Mouse (Mus musculus) kidney, adult 18-20 months (tissue): ENCODE measurements around the gene Gm20696.

Experiments
- DNase-seq: peaks from one replicate; pipeline ENCODE4 v3.0.0; 2021

The Gm20696 gene

DNA sequence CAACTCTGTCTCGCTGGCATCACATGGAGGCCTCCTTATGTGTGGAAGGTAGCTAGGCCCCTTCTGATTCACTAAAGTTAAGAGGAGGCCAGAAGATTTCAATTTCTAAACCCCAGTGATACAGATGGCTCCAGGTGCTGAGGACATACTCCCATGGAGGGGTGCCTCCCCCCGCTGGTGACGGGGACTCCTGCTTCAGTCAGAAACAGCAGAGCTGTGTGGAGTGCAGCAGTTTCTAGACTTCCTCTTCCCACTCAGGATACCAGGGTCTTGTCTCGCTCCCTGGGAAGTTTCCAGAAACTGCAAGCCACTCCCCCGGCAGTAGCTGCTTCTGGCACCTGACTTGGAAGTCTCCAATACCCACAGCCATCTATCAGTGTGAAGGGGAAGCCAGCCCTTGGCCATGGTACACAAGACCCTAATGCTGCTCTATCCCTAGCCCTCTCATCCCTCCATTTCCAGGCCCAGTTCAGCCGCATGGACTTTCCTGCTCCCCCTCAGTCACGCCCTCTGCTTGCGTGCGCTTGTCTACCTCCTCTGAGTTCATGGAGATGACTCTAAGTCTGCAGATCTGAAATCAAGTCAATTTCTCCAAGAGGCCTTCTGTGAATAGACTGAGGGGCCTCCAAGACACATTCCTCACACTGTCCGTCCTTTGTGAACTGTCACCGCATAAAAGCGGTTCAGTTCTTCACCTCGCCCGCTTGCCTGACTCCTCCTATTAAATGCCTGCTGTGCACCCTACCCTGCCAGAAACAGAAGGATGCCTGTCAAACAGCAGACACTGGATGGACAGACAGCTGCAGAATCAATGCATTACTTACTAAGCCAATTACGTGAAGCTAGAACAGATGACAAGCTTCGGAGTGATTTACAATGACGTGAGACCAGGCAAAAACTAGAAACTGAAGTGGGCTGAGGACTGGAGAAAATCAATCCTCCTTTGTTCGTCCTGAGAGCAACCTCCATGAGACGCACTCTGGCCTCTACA lies 346.9 kb downstream of the Gm20696 start:
- DNase-seq: no peak

DNA sequence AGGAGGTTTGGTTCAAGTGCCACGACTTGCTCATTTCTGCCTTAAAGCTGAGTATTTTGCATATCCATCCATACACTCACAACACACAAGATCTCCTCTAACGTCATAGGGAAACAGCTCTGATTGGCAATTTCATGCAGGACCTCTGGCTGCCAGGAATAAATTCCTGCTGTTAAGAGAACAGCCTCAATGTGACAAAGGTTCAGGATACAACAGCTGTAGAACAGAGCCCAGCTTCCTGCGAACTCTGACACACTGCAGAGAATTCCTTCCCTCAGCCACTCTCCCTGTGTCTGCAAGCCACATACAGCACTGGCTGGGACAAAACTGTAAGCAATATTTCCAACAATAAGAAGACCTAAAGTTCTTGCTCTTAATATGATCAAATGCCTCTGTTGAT lies 351.9 kb downstream of the Gm20696 start:
- no peak for DNase-seq

DNA sequence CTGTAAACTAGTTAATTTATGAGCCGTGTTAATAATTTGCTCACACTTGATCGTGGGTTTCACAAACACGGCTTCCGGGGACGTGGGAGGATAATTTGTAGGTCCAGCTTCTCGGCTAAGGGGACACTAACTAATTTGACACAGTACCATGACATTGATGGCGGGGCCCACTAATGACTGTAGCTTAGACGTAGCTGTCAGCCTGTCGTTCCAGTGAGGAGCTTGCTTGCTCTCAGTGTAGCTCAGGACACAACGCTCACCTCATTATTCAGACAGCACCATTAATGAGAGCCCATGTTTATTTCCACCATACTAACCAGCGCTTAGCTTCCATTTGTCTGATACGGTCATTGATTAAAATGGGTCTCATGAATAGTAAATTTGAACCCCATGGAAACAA lies 356.1 kb downstream of the Gm20696 start:
- no peak for DNase-seq

DNA sequence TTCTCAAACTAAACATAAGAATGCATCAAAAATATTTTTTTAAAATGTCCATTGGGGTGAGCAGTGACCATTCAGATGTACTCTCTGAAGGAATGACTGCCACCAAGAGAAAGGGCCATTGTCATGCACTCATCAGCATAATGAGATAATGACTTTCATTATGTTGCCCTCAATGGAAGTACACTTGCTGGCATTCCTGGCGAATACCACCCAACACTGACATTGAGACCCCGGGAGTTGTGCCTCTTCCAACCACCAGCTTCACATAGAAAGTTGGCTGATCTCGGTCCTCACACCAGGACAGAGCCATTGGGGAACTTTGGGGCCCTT lies 356.5 kb downstream of the Gm20696 start:
- DNase-seq: no peak

DNA sequence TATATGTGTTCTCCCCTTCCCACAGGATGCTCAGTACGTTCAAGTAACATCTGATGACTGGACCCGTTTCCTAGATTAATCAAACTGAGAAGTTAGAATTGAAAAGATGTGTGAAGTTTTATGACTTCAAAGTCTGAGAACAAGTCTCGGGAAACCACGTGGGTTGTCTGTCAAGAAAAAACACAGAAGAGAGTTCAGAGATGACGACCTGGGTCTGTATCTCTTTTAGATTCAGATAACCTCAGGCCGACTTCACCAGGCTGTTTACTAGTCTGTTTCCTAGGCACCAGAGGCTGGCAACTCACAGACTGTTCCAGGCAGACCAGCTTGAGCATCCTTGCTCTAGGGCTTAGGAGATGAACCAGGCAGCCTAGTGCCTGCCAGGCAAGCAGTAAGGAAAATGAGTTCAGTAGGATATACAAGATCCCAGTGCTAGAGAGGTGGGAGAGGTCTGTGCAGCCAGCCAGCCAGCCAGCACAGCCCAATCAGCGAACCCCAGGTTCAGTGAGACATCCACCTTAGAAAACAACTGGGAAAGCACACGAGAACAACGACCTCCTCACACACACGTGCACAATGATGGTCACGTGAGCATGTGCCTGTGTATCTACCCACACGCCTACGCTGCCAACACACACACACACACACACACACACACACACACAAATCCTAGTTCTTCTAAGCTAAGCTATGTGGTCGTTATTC lies 357.0 kb downstream of the Gm20696 start:
- no peak for DNase-seq

DNA sequence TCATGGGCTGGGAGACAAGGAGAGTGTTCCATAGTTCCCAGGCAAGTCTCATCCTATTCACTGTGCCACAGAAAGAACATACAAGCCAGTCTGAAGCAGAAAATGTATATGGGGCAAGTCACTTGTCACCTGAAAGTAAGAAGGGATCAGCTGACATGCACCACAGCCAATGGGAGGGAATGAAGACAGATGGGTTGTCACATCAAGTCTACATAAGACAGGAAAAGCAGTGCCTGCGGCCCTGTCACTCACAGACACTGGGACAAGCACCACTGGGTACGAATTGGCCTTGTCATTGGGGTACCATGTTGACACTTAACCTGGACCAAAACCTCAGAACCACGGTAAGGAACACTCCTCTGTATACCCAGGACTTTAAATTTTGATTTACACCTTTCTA lies 360.8 kb downstream of the Gm20696 start:
- DNase-seq: no peak

DNA sequence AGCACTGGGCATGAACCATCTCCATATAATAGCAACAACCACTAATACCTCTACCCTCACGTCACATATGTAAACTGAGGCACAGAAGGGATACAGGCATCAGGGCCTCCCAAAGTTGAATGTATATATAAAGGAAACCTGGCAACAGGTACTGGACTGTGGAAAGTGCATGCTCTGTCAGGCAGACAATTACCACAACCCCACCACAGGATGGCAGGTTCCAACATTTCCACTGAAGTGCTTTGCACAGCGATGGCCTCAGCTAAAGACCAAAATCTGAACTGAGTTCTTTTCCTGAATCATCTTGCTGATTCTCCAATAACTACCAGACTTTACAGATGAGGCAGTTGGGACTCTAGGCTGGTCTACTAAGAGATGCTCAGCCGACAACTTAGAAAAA lies 361.4 kb downstream of the Gm20696 start:
- no peak for DNase-seq

DNA sequence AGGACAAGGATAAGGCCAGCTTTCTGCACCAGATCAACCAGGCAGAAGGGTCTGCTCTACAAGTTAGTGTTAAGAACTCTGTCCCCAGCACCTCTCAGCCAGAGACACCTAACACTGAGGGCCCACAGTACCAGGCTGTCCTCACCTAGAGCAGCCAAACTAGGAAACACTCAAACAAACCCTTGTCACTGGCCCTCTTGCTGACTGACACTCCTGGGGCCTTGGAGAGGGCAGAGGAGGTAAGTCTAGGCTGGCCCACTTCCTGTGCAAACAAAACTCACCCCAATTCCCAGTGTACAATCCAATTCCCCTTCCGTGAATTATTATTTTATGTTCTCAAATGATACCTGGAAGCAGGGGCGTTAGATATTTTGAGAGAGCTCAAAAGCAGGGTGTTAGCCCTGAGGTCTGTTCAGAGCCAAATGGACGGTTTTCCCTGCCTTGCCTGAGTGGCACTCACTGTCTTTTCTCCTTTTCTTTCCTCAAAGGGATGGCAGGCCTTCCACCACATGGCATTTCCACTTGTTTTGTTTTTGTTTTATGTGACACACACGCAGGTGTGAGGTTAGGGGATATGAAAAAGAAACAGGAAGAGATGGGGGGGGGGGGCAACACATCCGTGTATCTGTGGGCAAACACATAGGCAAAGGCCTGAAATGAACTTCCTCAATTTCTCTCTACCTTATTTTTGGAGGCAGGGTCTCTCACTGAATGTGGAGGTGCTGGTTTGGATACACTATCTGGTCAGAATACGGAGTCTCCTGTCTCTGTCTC lies 363.7 kb downstream of the Gm20696 start:
- no peak for DNase-seq

DNA sequence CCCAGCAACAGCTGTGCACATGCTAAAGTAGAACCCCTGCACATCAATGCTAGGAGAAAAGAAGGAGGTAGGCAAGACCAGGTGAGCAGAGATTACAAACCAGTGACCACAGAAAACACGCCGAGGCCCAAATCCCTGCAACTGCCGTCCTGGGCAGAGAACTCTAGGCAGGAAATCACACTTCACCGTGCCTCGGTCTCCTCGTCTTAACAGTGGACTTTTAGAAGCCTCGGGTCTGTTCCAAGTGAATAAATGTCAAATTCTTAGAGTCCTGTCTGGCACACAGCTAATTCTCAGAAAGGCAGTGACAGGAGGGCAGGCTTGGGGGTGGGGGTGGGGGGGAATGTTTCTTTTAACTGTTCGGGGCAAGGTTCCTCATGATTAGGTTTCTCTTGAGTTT lies 364.7 kb downstream of the Gm20696 start:
- no peak for DNase-seq

DNA sequence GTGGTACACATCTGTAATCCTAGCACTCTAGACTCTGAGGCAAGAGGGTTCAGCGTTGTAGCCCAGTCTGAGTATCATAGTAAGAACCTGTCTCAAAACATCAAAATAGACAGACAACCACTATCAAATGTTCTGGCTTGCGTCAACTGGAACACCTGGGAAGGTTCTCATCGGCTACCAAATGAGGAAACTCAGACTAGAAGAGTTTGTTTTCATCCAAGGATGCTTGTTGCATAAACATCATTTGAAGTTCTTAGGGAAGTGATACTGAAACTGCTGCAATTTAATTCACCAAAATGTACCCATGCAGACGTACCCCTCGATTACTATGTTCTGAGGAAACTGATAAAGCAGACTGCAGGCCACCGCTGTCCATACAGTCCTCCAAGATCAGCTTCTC lies 366.4 kb downstream of the Gm20696 start:
- DNase-seq: no peak

DNA sequence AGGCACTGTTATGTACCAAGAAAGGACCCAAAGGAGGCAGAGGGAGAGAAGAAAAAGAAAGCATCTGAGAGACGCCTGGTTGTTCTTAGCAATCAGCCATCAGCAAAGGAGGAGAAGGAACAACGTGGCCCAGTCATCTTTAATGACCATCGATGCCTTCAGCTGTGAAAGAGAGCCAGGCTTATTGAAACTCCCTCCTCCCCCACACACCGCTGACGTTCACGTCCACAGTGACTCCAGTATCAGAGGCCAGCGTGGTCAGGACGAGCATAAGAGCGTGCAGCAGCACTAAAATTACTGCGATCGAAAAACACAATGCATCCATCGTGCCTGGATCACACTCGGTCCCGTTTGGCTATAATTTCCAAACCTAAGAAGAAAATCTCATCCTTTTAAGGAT lies 367.4 kb downstream of the Gm20696 start:
- DNase-seq: no peak

DNA sequence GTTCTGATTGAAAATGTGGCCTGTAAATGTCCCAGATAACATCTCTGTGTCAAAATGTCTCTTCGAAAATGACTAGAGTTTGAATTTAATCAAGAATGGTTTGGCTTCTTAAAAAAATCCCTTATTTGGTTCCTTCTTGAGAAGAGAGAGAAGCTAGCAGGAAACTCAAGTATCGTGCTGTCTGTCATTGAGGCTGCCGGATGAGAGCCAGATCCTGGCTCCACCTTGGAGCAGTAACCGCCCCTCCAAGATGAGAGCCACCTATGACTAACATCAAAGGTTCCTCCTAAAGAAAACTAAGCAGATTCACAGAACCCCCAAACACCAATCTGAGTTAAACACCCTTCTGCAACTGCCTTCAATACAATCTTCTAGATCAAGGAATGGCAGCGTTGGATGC lies 369.1 kb downstream of the Gm20696 start:
- DNase-seq: no peak

DNA sequence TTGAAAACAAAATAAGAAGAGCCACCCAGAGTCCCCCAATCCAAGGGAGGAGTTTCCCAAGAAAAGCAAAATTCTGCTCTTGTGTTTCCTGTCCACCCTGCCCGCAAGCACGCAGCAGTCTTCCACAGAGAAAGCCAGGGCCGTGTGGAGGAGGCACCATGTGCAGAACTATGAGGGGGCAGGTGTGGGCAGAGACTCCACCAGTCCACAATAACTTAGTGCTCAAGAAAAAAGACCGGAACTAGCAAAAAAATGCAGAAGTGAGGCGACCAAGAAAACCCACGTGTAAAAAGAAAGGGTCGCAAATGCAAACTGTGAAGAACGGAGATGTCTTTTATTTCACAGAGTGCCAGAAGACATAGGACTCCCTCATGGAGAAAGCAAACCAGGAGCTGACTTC lies 371.1 kb downstream of the Gm20696 start:
- no peak for DNase-seq

DNA sequence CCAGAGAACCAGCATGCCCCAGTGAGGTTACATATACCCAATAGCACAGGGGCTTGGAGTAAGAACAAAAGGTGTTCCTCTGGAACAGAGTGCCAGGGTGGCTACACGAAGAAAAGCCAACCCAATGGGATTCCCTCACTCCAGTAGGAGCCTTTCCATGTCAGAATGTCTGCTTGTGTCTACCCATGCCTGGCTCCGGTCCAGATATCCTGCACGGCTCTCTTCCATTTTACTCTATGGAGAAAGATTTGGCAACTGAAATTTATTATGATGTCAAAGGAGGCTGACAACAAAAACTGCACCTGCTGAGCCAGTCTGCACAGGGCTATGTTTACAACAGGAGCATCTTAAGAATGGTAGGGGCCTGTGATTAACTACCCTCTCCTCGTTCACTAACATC lies 377.4 kb downstream of the Gm20696 start:
- DNase-seq: no peak

DNA sequence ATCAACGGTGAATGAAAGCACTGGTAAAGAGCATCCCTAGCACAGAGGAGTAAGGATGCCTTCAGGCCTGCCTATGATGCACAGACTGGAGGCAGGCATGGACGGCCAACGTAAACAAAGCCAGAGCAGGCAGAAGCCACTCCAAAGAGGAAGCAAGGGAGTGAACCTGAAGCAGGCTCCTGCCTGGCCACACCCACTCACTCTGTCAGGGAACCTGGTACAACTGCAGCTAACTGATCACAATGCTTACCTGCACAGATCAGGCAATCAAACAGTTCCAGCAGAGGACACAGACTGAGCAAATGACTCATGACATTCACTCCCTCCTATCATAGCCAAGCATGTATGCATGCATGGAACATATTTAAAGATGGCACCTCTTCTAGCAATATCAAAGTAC lies 381.6 kb downstream of the Gm20696 start:
- DNase-seq: no peak

DNA sequence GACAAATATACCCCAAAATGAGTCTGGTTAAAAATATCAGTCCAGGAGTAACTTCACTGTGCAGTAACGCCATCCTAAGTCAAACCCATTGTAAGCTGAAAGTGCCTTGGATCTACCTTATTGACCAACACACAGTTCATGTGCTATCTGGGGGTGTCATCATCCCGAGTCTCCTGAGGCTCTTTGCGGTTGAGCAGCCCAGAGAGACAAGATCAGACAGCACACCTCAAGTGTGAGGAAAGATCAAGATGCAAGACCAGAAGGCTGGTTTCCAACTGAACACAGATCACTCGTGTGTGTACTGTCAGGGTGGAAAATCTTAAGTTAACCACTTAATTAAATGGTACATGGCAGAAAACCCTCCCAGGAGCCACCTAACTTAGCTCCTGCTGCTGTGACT lies 382.6 kb downstream of the Gm20696 start:
- no peak for DNase-seq

DNA sequence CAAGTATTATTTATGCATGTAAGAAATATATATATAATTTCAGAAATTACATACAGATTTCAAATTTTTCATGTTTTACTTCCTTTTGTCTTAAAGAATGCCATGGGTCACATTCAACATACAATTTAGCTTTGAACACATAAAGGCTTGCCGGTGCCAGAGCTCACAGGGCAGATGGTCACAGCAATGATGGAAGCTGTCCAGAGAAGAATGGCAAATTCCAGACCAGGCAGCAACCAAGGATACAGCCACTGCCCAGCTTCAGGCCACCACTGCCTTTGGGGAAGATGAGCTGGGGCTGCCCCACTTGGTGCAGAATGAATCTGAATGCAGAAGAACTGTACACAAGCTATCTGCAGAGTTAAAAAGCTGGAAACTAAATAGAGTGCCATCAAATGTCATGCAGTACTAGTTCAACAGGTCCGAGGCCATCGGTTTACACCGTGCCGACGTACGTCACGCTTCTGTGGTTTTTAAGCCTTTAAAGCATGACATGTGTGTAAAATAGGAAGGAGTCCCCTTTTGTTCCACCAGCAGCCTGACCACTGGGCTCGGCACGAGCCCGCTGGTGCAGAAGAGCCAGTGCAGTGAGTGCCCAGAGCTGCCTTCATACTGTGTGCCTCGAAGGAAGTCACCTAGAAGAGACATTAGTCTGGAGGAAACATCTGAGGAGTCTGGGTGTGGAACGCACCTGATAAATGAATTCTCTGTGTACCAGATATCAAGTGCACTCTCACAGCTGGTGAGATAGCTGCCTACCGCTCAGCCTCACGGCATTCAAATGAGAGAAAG lies 383.5 kb downstream of the Gm20696 start:
- no peak for DNase-seq

DNA sequence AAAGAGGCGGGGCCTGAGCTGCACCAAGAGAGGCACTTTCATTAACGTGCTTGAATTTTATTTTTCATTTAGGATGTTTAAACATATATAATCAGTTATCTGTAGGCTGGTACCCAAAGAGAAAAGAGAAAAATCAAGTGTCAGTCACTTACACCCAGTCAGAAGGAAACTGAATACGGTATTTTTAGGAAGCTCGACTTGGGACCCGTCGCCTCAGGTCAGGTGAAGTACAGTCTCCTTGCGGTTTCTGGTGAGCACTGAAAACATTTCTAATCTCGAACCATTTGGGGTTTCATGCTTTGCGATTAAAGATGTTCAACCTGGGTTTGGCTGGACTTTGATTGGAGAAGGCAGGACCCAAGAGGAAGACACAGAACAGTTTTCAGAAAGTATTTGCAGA lies 385.2 kb downstream of the Gm20696 start:
- DNase-seq: no peak

DNA sequence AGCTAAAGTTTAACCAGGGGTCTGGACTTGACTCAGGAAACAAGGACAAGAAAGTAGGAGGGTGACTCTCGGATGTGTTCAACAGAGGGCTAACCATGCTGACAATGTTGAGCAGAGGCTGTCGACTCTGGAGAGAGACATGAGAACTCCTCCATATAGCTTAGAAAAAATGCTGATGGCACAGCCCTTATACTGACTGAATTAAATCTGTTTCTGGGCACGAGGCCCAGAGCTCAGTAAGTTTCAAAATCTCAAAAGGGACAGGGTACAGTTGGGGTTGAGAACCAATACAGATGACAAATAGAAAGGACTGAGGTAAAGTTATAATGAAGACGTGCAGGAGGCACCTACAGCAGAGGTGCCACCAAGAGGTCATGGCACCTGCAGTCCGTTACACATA lies 386.0 kb downstream of the Gm20696 start:
- no peak for DNase-seq

DNA sequence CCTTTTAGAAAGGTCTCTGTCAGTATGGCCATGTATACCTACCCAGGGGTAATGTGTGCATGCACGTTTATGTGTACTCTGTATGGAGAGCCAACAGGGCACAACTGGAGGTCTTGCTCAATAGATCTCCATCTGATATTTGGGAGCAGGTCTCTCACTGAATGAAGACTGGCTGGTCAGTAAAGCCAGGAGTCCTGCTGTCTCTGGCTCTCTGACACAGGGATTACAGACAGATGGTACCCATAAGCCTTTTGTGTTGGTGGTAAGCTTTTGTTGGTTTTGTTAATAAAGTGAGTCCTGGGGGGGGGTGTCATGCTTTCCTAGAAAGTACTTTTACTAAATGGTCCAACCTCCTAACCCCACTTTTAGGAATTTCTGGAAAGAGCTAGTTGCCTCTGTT lies 389.3 kb downstream of the Gm20696 start:
- DNase-seq: no peak

DNA sequence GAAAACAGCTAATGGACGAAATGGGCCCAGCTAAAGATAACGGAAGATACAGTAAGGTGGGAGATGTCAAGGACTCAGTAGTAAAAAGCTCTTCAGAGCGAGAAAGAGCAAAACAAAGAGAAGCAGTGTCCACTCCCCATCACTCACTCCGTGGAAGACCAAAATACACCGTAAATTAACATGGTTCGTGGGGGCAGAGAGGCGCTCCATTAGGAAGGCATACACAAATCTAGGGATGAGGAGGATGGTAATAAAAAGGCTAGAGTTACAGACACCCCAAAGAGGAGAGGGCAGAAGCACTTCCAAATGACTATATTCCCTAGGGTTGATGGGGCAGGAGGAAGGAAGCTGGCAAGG lies 390.3 kb downstream of the Gm20696 start:
- no peak for DNase-seq

DNA sequence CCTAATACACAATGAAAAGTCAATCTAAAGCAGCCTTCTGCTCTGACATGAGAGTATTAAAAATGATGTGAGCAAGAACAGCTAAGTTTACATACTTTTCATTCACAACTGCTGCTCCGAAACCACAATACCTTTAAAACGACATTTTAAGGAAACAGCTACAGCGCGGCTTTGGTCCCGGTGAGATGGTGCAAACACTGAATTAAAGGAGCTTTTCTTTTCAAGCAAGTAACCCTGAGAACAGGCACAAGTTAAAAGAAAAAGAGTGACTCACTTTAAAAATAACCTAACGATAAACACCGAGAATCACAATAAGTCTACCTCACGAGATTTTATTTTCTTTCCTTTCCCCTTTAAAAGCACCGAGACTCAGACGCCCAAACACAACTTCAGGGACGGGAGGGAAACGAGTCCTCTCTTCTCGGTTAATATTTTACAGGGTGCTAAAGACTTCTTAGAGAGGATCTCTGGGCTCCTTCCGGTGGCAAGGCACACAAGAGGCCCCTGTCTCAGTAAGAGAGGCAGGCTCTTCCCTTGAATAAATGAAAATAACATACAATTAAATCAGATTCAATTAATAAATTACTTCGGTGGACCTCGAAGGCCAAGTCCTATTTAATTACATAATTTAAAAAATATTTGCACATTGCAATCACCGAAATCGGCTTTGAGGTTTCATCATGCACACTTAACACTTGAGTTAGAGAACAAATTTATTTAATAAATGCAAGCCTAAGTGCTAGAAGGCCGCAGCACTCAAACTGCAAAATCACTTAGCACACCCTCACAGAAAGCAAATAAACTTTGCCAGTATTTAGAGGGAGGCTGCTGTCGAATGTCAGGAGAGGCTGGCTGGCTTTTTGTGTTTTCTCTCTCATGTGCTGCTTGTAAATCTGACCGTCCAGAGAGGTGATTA lies 391.0 kb downstream of the Gm20696 start:
- no peak for DNase-seq
